Mouse (Mus musculus) monocyte, adult 2 months (primary cell): ENCODE measurements around the gene Cacng6.

Source experiments
- DNase-seq, 2 experiments: peaks; one replicate each; pipeline ENCODE4 v3.0.0; 2022; ENCODE audit warnings: low spot score in 2 of 2, low read depth in 1 of 2

Gene Cacng6

GRCm38 (mm10) chr7:3457841-3458217 is 33.8 kb downstream of the Cacng6 start:
- no peak for DNase-seq

GRCm38 (mm10) chr7:3460261-3460660 is 36.3 kb downstream of the Cacng6 start:
- DNase-seq, result no peak

- DNase-seq, result no peak
These were observed 39.3 kb downstream of the Cacng6 start for GRCm38 (mm10) chr7:3463306-3463705.

GRCm38 (mm10) chr7:3468614-3469013 is 44.6 kb downstream of the Cacng6 start:
- DNase-seq, result no peak

GRCm38 (mm10) chr7:3472774-3473173 is 48.8 kb downstream of the Cacng6 start:
- DNase-seq, result no peak

GRCm38 (mm10) chr7:3474291-3475080 is 50.5 kb downstream of the Cacng6 start:
- no peak for DNase-seq

GRCm38 (mm10) chr7:3476728-3477127 is 52.7 kb downstream of the Cacng6 start:
- DNase-seq, result no peak

- peak; percentile 24 to 30 for DNase-seq
These were observed 58.1 kb downstream of the Cacng6 start for GRCm38 (mm10) chr7:3481948-3482608.
